Mouse (Mus musculus): ENCODE measurements around the gene Xpo4. TPM values are rescaled to one million over a fixed set of nuclear protein-coding genes. Genes with fewer than 3 reads are reported as not detected.

Xpo4 gene
- total RNA-seq, 2 experiments from 2014 or later, result 8.6 to 12.1 TPM

Other genes with a start within 250 kb of the Xpo4 start
- gene Ift88, start 241.4 kb downstream of the Xpo4 start, total RNA-seq (2021), result 1 to 10 TPM; 3.3 to 4.6 TPM
- gene Il17d, start 140.7 kb downstream of the Xpo4 start, total RNA-seq (2021), result 1 to 10 TPM; 4.8 to 6.4 TPM
- 10 to 100 TPM; 21.9 to 31.0 TPM for gene Eef1akmt1, start 93.8 kb downstream of the Xpo4 start, total RNA-seq (2021)
- gene Gm49361, start 80.7 kb upstream of the Xpo4 start, total RNA-seq (2021), result under 1 TPM in 1 of 2 experiments, not detected in 1; 0.68 TPM
- 10 to 100 TPM; 16.9 to 18.4 TPM for gene Lats2, start 93.0 kb upstream of the Xpo4 start, total RNA-seq (2021)
- gene Sap18, start 132.8 kb upstream of the Xpo4 start, total RNA-seq (2021), result 10 to 100 TPM; 42.1 to 52.3 TPM
- 1 to 10 TPM in 1 of 2 experiments, under 1 TPM in 1; 0.78 to 1.2 TPM for gene Ska3, start 160.8 kb upstream of the Xpo4 start, total RNA-seq (2021)
- gene Mrpl57, start 160.8 kb upstream of the Xpo4 start, total RNA-seq (2021), result 10 to 100 TPM; 63.7 to 64.3 TPM
- gene Zdhhc20, start 224.8 kb upstream of the Xpo4 start, total RNA-seq (2021), result 10 to 100 TPM in 1 of 2 experiments, 1 to 10 TPM in 1; 9.0 to 13.6 TPM